ENCODE assay signal across 8 mouse cellular contexts in genomic region chr10:41489294-41489693, GRCm38 (mm10). TPM values are rescaled to one million over a fixed set of nuclear protein-coding genes. Genes with fewer than 3 reads are reported as not detected.
DNase-seq lines count a peak whose midpoint lies in the region; ATAC-seq and TF ChIP-seq lines count a peak whose summit lies in the region.

No protein-coding gene starts in this region.

- peak overlapping the region; percentile 95 for H3K4me2 ChIP-seq in hindbrain, embryonic 14.5 days (replicated peaks)
- H3K4me2 ChIP-seq in liver, embryonic 11.5 days: peak overlapping the region; percentile 99
- peak overlapping the region; percentile 100 for H3K4me2 ChIP-seq in stomach, embryonic 16.5 days (ENCODE audit: low read depth, low read length)

- 38% methylated on average over 8 of the region's 8 CpGs for WGBS in hindbrain, embryonic 14.5 days
- 50% methylated on average over 8 of the region's 8 CpGs for WGBS in liver, embryonic 11.5 days
- WGBS in stomach, embryonic 16.5 days: 22% methylated on average over 8 of the region's 8 CpGs

- no peak for TF ChIP-seq CTCF in testis, adult 2 months (IDR thresholded peaks at IDR 0.05; ENCODE audit: control insufficient read depth, insufficient read depth, insufficient replicate concordance, low read depth, low read length)

- H3K27me3 ChIP-seq in testis, adult 2 months (ENCODE audit: control insufficient read depth, insufficient read depth, low read length): no peaks in the 10 kb centered on the region
- H3K27me3 ChIP-seq in hindbrain, embryonic 14.5 days (ENCODE audit: control insufficient read depth, insufficient read depth, low read length): peaks cover 5% of the 10 kb centered on the region
- no peaks in the 10 kb centered on the region for H3K27me3 ChIP-seq in liver, embryonic 11.5 days (replicated peaks; ENCODE audit: control insufficient read depth, insufficient read depth, low read length)
- no peaks in the 10 kb centered on the region for H3K27me3 ChIP-seq in stomach, embryonic 16.5 days (ENCODE audit: control insufficient read depth, insufficient read depth, low read length)

- no peaks in the 10 kb centered on the region for H3K9me3 ChIP-seq in hindbrain, embryonic 14.5 days (ENCODE audit: control insufficient read depth, low read length)
- no peaks in the 10 kb centered on the region for H3K9me3 ChIP-seq in liver, embryonic 11.5 days (ENCODE audit: control insufficient read depth, low read length)
- H3K9me3 ChIP-seq in stomach, embryonic 16.5 days (replicated peaks; ENCODE audit: control insufficient read depth, low read length): no peaks in the 10 kb centered on the region

- peak overlapping the region; percentile 91 for H3K4me3 ChIP-seq in testis, adult 2 months (ENCODE audit: control insufficient read depth, low read depth, low read length)
- peak overlapping the region; percentile 51 for H3K4me3 ChIP-seq in hindbrain, embryonic 14.5 days (replicated peaks; ENCODE audit: low read length)
- H3K4me3 ChIP-seq in liver, embryonic 11.5 days (ENCODE audit: low read depth, low read length): peak overlapping the region; percentile 71
- peak overlapping the region; percentile 79 for H3K4me3 ChIP-seq in stomach, embryonic 16.5 days (replicated peaks; ENCODE audit: low read length)

- DNase-seq in testis, postnatal 10 days (ENCODE audit: low spot score): no peak
- no peak for DNase-seq in hindbrain, embryonic 14.5 days (ENCODE audit: low spot score)
- DNase-seq in liver, embryonic 11.5 days (ENCODE audit: low spot score): no peak
- no peak for DNase-seq in spleen, postnatal 4 days (ENCODE audit: low spot score in 2 of 2)
- DNase-seq in gastrocnemius, adult 18-20 months (ENCODE audit: low spot score): no peak
- DNase-seq in right cerebral cortex, adult 2 months (ENCODE audit: low spot score in 2 of 2): no peak

- no peak for ATAC-seq in hindbrain, embryonic 14.5 days (ENCODE audit: low FRiP score)
- no peak for ATAC-seq in liver, embryonic 11.5 days (replicated peaks; ENCODE audit: low FRiP score)
- no peak for ATAC-seq in stomach, embryonic 16.5 days (ENCODE audit: insufficient read depth, low FRiP score)

- peaks cover 13% of the 10 kb centered on the region for H3K4me1 ChIP-seq in testis, adult 2 months (ENCODE audit: control insufficient read depth, insufficient read depth, low read length)
- H3K4me1 ChIP-seq in hindbrain, embryonic 14.5 days (replicated peaks; ENCODE audit: control insufficient read depth, insufficient read depth, low read length): 0 out of 2 replicates have a peak, but pooled peaks cover 15% of the 10 kb centered on the region
- H3K4me1 ChIP-seq in liver, embryonic 11.5 days (replicated peaks; ENCODE audit: control insufficient read depth, insufficient read depth, low read length): 0 out of 2 replicates have a peak, but pooled peaks cover 9% of the 10 kb centered on the region
- peaks cover 17% of the 10 kb centered on the region for H3K4me1 ChIP-seq in stomach, embryonic 16.5 days (ENCODE audit: control insufficient read depth, insufficient read depth, low read length)

- no peak overlapping the region for H3K27ac ChIP-seq in testis, adult 2 months (ENCODE audit: control insufficient read depth, insufficient read depth, low read depth, low read length)
- no peak overlapping the region for H3K27ac ChIP-seq in hindbrain, embryonic 14.5 days
- H3K27ac ChIP-seq in liver, embryonic 11.5 days (ENCODE audit: low read depth, low read length): no peak overlapping the region
- no peak overlapping the region for H3K27ac ChIP-seq in stomach, embryonic 16.5 days (ENCODE audit: low read length)

- no peak for TF ChIP-seq POLR2A in testis, adult 2 months (IDR thresholded peaks at IDR 0.05; ENCODE audit: control insufficient read depth, low read depth, low read length)

- peak overlapping the region; percentile 69; the same call in 1 of the 2 replicates for H3K9ac ChIP-seq in hindbrain, embryonic 14.5 days
- peak overlapping the region; percentile 77; the same call in 1 of the 2 replicates for H3K9ac ChIP-seq in liver, embryonic 11.5 days (ENCODE audit: low read depth, low read length)
- H3K9ac ChIP-seq in stomach, embryonic 16.5 days (ENCODE audit: low read length): peak overlapping the region; percentile 85

- H3K36me3 ChIP-seq in testis, adult 2 months (ENCODE audit: control insufficient read depth, insufficient read depth, low read length): no peaks in the 10 kb centered on the region
- H3K36me3 ChIP-seq in hindbrain, embryonic 14.5 days (replicated peaks; ENCODE audit: control insufficient read depth, insufficient read depth): peaks cover 34% of the 10 kb centered on the region
- peaks cover 15% of the 10 kb centered on the region for H3K36me3 ChIP-seq in liver, embryonic 11.5 days (ENCODE audit: control insufficient read depth, insufficient read depth, low read length)
- no peaks in the 10 kb centered on the region for H3K36me3 ChIP-seq in stomach, embryonic 16.5 days (ENCODE audit: control insufficient read depth, insufficient read depth, low read length)

RNA-seq across cellular contexts. Expression of gene Smpd2, which starts 0.9 kb away (rescaled TPM):
- polyA plus RNA-seq in testis, adult 2 months (2012; rRNA removed): 21.3 and 22.7 TPM in 2 replicates
- polyA plus RNA-seq in hindbrain, embryonic 14.5 days (2014; fragmentation: Nextera tagmentation; extraction: Ambion mirVana): 36.3 and 37.9 TPM in 2 replicates
- 21.8 and 25.3 TPM in 2 replicates for polyA plus RNA-seq in liver, embryonic 11.5 days (2014; fragmentation: Nextera tagmentation; extraction: Ambion mirVana)
- polyA plus RNA-seq in stomach, embryonic 16.5 days (2015; fragmentation: Nextera tagmentation; extraction: Ambion mirVana): 55.9 and 58.8 TPM in 2 replicates
- 1 to 10 TPM; 9.2 to 9.9 TPM for total RNA-seq in gastrocnemius, adult 18-20 months (2021)

RNA-seq across cellular contexts. Expression of gene Ppil6, which starts 0.9 kb away (rescaled TPM):
- polyA plus RNA-seq in testis, adult 2 months (2012; rRNA removed): 25.9 and 29.4 TPM in 2 replicates
- polyA plus RNA-seq in hindbrain, embryonic 14.5 days (2014; fragmentation: Nextera tagmentation; extraction: Ambion mirVana): 2.3 and 6.1 TPM in 2 replicates
- polyA plus RNA-seq in liver, embryonic 11.5 days (2014; fragmentation: Nextera tagmentation; extraction: Ambion mirVana): 0.25 TPM in 1 of 2 replicates, not detected in the other
- 1.1 and 1.6 TPM in 2 replicates for polyA plus RNA-seq in stomach, embryonic 16.5 days (2015; fragmentation: Nextera tagmentation; extraction: Ambion mirVana)
- not detected for total RNA-seq in gastrocnemius, adult 18-20 months (2021)

RNA-seq across cellular contexts. Expression of gene Mical1, which starts 13.2 kb away (rescaled TPM):
- polyA plus RNA-seq in testis, adult 2 months (2012; rRNA removed): 1.6 and 2.4 TPM in 2 replicates
- 20.6 and 22.8 TPM in 2 replicates for polyA plus RNA-seq in hindbrain, embryonic 14.5 days (2014; fragmentation: Nextera tagmentation; extraction: Ambion mirVana)
- polyA plus RNA-seq in liver, embryonic 11.5 days (2014; fragmentation: Nextera tagmentation; extraction: Ambion mirVana): 19.3 and 19.8 TPM in 2 replicates
- 35.7 and 36.5 TPM in 2 replicates for polyA plus RNA-seq in stomach, embryonic 16.5 days (2015; fragmentation: Nextera tagmentation; extraction: Ambion mirVana)
- total RNA-seq in gastrocnemius, adult 18-20 months (2021): 1 to 10 TPM; 4.0 to 7.8 TPM

RNA-seq across cellular contexts. Expression of gene Cd164, which starts 29.9 kb away (rescaled TPM):
- polyA plus RNA-seq in testis, adult 2 months (2012; rRNA removed): 216 and 279 TPM in 2 replicates
- polyA plus RNA-seq in hindbrain, embryonic 14.5 days (2014; fragmentation: Nextera tagmentation; extraction: Ambion mirVana): 68.4 and 75.7 TPM in 2 replicates
- 122 and 142 TPM in 2 replicates for polyA plus RNA-seq in liver, embryonic 11.5 days (2014; fragmentation: Nextera tagmentation; extraction: Ambion mirVana)
- polyA plus RNA-seq in stomach, embryonic 16.5 days (2015; fragmentation: Nextera tagmentation; extraction: Ambion mirVana): 173 and 181 TPM in 2 replicates
- total RNA-seq in gastrocnemius, adult 18-20 months (2021): 100 to 1,000 TPM; 145 to 153 TPM

RNA-seq across cellular contexts. Expression of gene Zbtb24, which starts 39.1 kb away (rescaled TPM):
- 8.2 and 9.1 TPM in 2 replicates for polyA plus RNA-seq in testis, adult 2 months (2012; rRNA removed)
- polyA plus RNA-seq in hindbrain, embryonic 14.5 days (2014; fragmentation: Nextera tagmentation; extraction: Ambion mirVana): 19.0 and 19.1 TPM in 2 replicates
- 10.8 and 11.5 TPM in 2 replicates for polyA plus RNA-seq in liver, embryonic 11.5 days (2014; fragmentation: Nextera tagmentation; extraction: Ambion mirVana)
- 16.2 TPM in 2 replicates for polyA plus RNA-seq in stomach, embryonic 16.5 days (2015; fragmentation: Nextera tagmentation; extraction: Ambion mirVana)
- total RNA-seq in gastrocnemius, adult 18-20 months (2021): 1 to 10 TPM; 4.6 to 5.0 TPM
